ENCODE assay signal across 17 mouse cellular contexts in the genomic region with DNA sequence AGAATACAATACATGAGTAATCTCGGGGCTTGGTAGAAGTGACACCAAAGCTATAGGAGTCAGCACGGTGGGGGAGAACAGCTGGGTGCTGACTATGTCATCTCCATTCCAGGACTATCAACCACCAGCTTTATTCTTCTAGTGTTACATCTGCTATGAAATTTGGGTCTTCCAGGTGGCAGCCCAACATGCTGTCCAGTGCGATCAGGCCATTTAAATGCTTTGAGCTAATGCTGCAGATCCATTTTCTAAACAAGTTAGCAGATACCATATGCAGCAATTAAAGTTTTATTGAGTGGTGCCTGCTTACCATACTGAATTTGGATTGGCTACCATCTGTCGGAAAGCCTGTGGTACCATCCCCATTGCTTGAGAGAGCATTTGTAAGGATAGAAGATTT.
DNase-seq lines count a peak whose midpoint lies in the region; ATAC-seq and TF ChIP-seq lines count a peak whose summit lies in the region.
"Had no signal": no experiment of that assay in that cellular context is flagged by ENCODE, and none has a peak within 500 bp of the region (broad histone marks: within the 10 kb centered on the region; RNA-seq: fewer than 3 reads in every experiment).

No protein-coding gene starts in this region.

- H3K27ac ChIP-seq in forebrain, embryonic 13.5 days = peak overlapping the region; percentile 70
- H3K27ac ChIP-seq in forebrain, embryonic 10.5 days = no peak overlapping the region
- peak overlapping the region; percentile 15; the same call in 1 of the 2 replicates for H3K27ac ChIP-seq in layer of hippocampus, adult 2 months
- peak overlapping the region; percentile 89 for H3K27ac ChIP-seq in forebrain, embryonic 15.5 days (replicated peaks)
- H3K27ac ChIP-seq: heart, embryonic 15.5 days; limb, embryonic 13.5 days; liver, embryonic 12.5 days had no signal

- ATAC-seq in forebrain, embryonic 13.5 days = peak; percentile 33
- peak; percentile 38 for ATAC-seq in forebrain, embryonic 15.5 days (replicated peaks)
- ATAC-seq: liver, embryonic 12.5 days had no signal

- no peaks in the 10 kb centered on the region for H3K9me3 ChIP-seq in forebrain, embryonic 13.5 days (replicated peaks)
- H3K9me3 ChIP-seq in forebrain, embryonic 10.5 days = no peaks in the 10 kb centered on the region
- no peaks in the 10 kb centered on the region for H3K9me3 ChIP-seq in forebrain, embryonic 15.5 days
- H3K9me3 ChIP-seq: heart, embryonic 15.5 days; limb, embryonic 13.5 days; liver, embryonic 12.5 days; midbrain, embryonic 13.5 days had no signal

- no peak for TF ChIP-seq CTCF in layer of hippocampus, adult 2 months (conservative IDR thresholded peaks at IDR 0.05)

- no peak for DNase-seq in forebrain, embryonic 10.5 days (ENCODE audit: extremely low spot score, low spot score)
- DNase-seq in layer of hippocampus, adult 2 months (ENCODE audit: low spot score in 2 of 2) = peak; percentile 19 to 41
- DNase-seq in layer of hippocampus, postnatal 10 days (ENCODE audit: low spot score in 2 of 2) = no peak
- DNase-seq in retina, postnatal 1 day = peak; percentile 10
- no peak for DNase-seq in heart, postnatal 14 days
- DNase-seq: adrenal gland, postnatal 25 days; cerebellum, adult 18-20 months; kidney, adult 8-10 months; kidney, postnatal 10 days; lung, adult 18-20 months; lung, postnatal 14 days had no signal

- H3K4me1 ChIP-seq in forebrain, embryonic 13.5 days = peaks cover 26% of the 10 kb centered on the region
- peaks cover 15% of the 10 kb centered on the region for H3K4me1 ChIP-seq in forebrain, embryonic 10.5 days
- peaks cover 29% of the 10 kb centered on the region for H3K4me1 ChIP-seq in forebrain, embryonic 15.5 days
- H3K4me1 ChIP-seq: heart, embryonic 15.5 days; limb, embryonic 13.5 days; liver, embryonic 12.5 days had no signal

- intact Hi-C loops in heart, postnatal 14 days (cut with DNase I) = no loop called here

- H3K4me2 ChIP-seq in forebrain, embryonic 13.5 days = no peak overlapping the region
- H3K4me2 ChIP-seq in forebrain, embryonic 15.5 days (replicated peaks) = no peak overlapping the region
- H3K4me2 ChIP-seq: heart, embryonic 15.5 days; limb, embryonic 13.5 days; liver, embryonic 12.5 days; midbrain, embryonic 13.5 days had no signal

- H3K27me3 ChIP-seq in forebrain, embryonic 13.5 days = no peaks in the 10 kb centered on the region
- no peaks in the 10 kb centered on the region for H3K27me3 ChIP-seq in forebrain, embryonic 10.5 days (ENCODE audit: poor library complexity, severe bottlenecking)
- no peaks in the 10 kb centered on the region for H3K27me3 ChIP-seq in forebrain, embryonic 15.5 days
- H3K27me3 ChIP-seq: heart, embryonic 15.5 days; limb, embryonic 13.5 days; liver, embryonic 12.5 days; midbrain, embryonic 13.5 days had no signal

- no peak overlapping the region for H3K9ac ChIP-seq in forebrain, embryonic 13.5 days
- no peak overlapping the region for H3K9ac ChIP-seq in forebrain, embryonic 15.5 days (replicated peaks)
- H3K9ac ChIP-seq: heart, embryonic 15.5 days; limb, embryonic 13.5 days; liver, embryonic 12.5 days; midbrain, embryonic 13.5 days had no signal

- H3K4me3 ChIP-seq in forebrain, embryonic 13.5 days = no peak overlapping the region
- H3K4me3 ChIP-seq in forebrain, embryonic 10.5 days = no peak overlapping the region
- H3K4me3 ChIP-seq in layer of hippocampus, adult 2 months = no peak overlapping the region
- no peak overlapping the region for H3K4me3 ChIP-seq in forebrain, embryonic 15.5 days
- H3K4me3 ChIP-seq: heart, embryonic 15.5 days; limb, embryonic 13.5 days; liver, embryonic 12.5 days; midbrain, embryonic 13.5 days had no signal

- H3K36me3 ChIP-seq in forebrain, embryonic 13.5 days (ENCODE audit: poor library complexity, severe bottlenecking) = no peaks in the 10 kb centered on the region
- no peaks in the 10 kb centered on the region for H3K36me3 ChIP-seq in forebrain, embryonic 10.5 days (replicated peaks)
- no peaks in the 10 kb centered on the region for H3K36me3 ChIP-seq in forebrain, embryonic 15.5 days
- H3K36me3 ChIP-seq: heart, embryonic 15.5 days; limb, embryonic 13.5 days; liver, embryonic 12.5 days; midbrain, embryonic 13.5 days had no signal

- 59% methylated on average over 4 of the region's 4 CpGs for WGBS in forebrain, embryonic 13.5 days
- WGBS in forebrain, embryonic 10.5 days = 89% methylated on average over 4 of the region's 4 CpGs
- 54% methylated on average over 4 of the region's 4 CpGs for WGBS in forebrain, embryonic 15.5 days

Comparison
In these comparisons a context has a peak if more than half of its experiments do, and no peak if none do; other contexts are left out.
1. DNase-seq: peak in layer of hippocampus, adult 2 months (2 of 2) and retina, postnatal 1 day (single experiment); none in forebrain, embryonic 10.5 days (single experiment), layer of hippocampus, postnatal 10 days (0 of 2) and heart, postnatal 14 days (0 of 2).